Mouse (Mus musculus) CD8-positive naive resting alpha-beta T cell, adult 2 months (primary cell): Measurements from ENCODE around the gene Isl2.

Source experiments
- DNase-seq, 2 experiments: peaks; one replicate each; pipeline ENCODE4 v3.0.0; 2022; ENCODE audit warnings: low read depth in 2 of 2, low spot score in 2 of 2

Gene Isl2

DNA sequence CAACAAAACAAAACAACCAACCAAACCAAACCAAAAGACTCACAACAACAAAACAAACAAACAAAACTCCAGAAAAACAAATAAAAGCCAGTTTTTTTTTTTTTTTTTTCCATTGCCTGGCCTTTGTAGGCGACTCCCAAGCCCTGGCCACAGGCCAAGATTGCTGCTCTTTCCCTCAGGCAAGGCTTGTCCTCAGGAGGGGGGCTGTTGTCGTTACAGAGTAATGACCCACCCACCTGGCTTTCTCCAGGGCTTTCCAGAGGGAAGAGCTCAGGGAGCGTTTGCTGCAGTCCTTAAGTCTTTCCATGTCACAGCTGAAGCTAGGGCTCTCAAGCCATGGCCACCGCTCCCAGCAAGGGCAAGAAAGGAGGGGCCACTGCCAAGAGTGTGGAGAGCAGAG is at the start of gene Isl2:
TSS of gene Isl2 (plus strand) at position 296 of the 400 bp plus-strand sequence.
- no peak for DNase-seq

DNA sequence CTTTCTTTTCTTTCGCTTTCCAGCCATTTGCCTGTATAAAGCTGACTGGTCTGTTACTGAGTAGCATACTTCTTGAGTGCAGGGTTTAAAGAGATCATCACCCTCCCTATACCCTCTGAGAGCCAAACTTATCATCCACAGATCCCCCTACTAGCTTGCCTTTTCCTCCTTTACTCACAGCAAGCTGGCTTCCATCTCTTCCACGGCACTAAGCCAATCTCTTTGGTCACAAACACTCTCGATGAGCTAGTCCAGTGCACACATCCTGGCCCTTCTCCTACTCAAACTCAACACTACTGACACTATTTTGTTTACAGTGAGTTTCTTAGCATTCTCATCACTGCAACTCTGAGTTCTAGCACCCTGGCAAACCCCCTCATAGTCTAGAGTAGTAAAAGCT is 30.6 kb upstream of the Isl2 start:
- DNase-seq, result no peak

DNA sequence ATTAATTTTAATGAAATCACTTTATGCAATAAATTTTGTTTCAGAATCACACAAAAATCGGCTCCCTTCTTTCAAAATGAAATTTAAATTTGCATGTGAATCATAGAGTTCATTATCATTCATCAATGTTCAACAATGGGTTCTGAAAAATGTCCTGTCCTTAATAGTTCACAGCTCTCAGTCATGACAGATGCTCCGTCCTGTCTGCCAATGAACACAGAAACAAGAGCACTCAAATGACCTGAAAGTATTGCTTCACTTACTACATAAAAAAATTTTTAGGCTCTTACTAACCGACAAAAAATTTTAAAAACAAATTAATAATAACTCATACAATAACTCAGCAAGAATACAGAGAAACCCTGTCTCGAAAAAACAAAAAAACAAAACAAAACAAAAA is 29.8 kb upstream of the Isl2 start:
- no peak for DNase-seq

DNA sequence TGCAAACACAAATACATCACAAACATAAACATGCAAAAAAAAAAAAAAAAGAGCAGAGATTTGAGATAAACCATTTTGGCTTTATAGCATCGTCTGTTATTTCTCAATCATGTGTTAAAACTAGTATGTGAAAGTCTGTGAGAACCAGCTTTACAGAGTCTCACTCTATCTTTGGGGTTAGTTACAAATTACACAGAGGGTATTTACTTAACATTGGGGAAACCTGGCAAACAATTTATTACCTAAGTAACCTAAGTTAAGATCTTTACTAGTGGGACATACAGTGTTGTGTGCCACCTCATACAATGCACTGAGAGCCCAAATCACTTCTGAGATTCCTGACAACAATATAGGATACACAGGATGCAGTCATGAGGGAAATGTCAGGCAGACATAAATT is 28.7 kb upstream of the Isl2 start:
- DNase-seq, result no peak

DNA sequence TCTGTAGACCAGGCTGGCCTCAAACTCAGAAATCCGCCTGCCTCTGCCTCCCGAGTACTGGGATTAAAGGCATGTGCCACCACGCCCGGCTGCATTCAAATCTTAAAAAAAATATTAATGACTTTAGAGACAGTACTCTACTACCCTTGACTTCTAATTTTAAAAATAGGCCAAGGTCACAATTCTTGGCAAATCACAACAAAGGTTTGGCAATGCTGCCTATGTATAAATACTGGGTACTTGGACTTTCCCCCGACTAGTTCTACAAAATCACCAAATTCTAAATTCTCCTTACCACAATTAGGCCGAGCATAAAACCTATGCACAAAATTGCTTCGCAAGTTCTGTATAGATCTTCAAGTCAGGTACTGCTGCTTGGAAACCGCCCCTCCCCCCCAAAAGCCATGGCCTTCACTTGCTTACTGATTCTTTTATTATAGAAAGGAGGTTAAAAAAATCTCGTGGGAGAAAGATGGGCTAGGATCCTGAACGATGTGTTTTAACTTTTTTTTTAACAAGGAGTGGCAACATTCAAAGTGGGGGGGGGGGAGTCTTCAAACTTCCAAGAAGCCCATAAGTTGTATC is 27.7 kb upstream of the Isl2 start:
- DNase-seq, result no peak

DNA sequence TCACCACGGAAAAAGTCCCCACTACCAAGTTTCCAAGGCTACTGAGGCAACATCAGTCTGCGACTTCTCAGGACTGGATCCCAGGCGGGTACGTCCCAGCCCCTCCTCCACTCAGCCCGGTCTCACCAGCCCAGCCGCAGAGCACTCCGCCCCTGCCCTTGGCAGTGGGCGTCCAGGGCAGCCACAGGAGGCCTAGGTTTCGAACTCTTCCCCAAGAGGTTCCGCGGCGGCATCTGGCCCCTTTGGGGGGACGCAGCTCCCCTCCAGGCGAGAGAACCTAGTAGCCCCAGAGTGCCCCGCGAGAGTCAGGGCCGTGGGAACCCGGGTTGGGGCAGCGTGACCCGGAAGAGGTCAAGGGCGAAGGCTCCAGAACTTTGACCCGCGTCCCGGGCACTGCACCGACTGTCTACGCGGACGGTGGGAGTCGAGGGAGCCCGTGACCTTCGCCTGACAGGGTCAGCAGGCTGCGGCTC is 26.9 kb upstream of the Isl2 start:
- DNase-seq, result peak in 1 of 2 experiments; percentile 43

DNA sequence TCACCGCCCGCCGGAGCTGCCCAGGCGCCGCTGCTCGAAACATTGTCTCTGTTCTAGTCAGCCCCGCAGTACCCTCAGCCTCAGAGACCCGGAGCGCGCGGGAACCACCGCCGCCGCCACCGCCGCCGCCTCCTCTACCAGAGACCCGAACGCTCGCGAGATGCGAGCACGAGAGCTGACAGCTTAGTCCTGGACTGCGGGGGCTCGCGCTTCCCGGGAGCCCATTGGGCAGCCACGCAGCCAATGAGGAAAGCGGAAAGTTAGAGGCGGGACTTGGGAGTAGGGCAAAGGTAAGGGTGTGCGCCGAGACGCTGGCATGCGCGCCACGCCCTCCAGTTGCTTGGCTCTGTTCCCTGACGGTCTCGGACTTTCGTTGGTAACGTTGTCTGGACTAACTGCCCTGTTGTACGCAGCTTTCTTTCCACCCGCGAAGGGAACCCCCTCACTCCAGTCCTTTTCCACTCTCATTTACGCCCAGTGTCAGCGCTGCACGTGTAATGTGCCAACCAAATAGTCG is 26.4 kb upstream of the Isl2 start, which contains the start of gene Etfa:
TSS of gene Etfa (minus strand) at position 217 of the 517 bp plus-strand sequence.
- DNase-seq, result peak; percentile 86 to 89

DNA sequence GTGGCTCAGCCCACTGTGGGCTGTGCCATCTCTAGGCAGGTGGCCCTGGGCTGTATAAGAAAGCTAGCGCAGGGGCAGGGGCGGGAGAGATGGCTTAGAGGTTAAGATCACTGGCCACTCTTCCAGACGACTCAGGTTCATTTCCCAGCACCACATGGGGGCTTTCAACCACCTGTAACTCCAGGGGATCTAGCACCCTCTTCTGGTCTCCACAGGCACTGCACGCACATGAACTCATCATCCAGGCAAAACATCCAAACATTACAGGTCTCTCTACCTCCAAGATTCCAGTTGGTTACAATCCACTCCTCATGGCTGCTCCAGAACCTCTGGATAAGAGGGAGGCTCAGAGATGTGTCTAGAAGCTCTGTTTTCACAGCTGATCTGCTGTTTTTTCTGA is 12.8 kb upstream of the Isl2 start:
- no peak for DNase-seq

DNA sequence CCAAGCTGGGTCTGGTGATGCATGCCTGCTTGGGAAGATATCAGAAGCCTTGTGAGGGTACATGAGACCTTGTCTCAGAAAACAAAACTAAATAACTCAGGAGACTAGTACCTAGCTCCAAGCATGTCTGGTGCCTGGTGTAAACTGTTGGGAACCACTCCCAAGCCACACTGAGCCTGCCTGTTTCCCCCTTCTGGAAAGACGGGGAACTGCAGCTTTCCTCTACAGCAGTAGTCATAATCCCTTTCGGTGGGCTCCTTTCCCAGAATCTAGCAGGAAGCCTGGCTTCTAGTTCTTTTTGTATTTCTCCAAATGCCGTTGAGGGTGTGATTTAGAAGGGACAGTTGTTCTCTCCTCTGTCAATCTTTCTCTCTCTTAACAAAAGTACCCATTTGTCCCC is 2.6 kb upstream of the Isl2 start:
- DNase-seq, result no peak

DNA sequence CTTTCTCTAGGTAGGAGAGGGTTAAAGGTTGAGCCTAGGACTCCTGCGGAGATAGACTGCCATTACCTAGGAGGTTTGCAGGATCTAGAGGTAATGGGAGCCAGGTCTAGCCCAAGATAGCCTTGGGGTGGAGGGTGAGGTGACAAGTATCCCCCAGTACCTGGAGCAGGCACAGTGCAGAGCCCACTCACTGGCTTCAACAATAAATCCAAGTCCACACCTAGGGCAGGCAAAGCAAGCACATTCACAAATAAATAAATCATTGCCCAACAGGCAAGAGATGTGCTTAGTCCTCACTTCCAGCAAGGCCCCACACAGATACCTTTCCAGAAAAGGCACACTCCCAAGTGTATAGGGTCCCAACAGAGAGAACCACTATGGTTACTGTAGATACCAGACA is 534 bp downstream of the Isl2 start:
- DNase-seq, result no peak

DNA sequence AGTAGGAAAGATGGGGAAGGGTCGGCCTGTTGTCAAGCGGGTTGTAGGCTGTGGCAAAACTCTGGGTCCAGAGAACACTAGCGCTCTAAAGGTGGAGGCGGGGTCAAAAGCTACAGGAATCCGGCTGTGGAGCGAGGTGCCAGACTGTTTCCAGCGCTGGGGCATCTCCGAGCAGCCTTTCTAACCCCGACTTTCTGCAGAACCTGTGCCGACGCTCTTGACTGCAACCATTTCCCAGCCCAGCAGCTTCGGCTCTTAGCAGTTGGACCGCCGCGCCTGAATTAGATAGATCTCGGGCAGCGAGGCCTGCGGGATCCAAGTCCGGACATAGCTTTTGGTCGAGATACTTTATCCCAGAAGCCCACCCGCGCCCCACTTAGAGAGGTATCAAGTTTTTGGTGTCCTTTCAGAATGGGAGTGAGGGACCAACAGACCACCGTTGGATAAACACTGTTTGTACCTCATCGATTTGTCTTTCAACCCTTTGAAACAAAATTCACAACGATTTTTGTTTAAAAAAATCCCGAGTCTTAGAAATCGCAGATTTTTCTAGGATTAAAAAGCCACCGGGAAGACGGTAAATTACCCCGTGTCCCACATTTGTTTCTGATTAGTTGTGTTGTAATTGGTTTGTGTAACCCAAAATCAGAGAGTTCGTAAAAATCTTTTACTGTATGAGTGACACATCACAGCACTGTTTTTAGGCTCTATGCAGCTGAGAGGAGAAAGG is 1.4 kb downstream of the Isl2 start:
- no peak for DNase-seq

DNA sequence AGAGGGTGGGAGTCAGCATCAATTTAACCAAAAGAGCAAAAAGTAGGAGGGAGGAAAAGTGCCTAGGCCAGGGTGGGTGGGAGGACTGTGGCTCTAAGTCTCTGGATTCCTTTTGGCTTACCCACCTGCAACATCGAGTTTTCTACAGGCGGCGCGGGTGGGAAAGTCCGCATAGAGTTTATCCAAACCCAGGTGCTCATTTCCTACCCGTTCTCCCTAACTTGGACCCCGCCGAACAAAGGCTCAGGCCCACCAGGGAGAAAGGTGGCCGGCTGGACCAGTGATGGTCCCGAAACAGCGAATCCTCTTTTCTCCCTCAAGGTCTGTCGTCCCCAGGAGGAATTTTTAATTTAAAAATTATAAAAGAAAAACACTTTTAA is 1.9 kb downstream of the Isl2 start:
- no peak for DNase-seq

DNA sequence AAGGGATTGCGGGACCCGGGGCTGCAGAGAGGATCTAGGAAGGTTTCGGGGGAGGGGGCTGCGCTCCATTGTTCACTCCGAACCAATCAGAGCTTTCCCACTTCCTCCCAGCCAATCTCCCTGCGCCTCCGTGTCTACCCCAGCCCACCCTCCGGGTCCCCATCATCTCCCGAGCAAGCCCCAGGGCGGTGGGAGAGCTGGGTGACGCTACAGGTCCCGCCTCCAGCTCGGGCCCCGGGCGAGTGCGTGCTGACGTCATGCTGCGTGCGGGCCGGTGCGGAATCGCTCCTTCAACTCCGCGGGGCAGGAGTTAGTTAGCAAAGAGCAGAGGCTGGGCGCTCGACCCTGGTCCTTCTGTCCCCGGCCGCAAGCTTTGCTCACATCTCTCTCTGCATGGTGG is 2.4 kb downstream of the Isl2 start:
- DNase-seq, result peak in 1 of 2 experiments; percentile 43

DNA sequence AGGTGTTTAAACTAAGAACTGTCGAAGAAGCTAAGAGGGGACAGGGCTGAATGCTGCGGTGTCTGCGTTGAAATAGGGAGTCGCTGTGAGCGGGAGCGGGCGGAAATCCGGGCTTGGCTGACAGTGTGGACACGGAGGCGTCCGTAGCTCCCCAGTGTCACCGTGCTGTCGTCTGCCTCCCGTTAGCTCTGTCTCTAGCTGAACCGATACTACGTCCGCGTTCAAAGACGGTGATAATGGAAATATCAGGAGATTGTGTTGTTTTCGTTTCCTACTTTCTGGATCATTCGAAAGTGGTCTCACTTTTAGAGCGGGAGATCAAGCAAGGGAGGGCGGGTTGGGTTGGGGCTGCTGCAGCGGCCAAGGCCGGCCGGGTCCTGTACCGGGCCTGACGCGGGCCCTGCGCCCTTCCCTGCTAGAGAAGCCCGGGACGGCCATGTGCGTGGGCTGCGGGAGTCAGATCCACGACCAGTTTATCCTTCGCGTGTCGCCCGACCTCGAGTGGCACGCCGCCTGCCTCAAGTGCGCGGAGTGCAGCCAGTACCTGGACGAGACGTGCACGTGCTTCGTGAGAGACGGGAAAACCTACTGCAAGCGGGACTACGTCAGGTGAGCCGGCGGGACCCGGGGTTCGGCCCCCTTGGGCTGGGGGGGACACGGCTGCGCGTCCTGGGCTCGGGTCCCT is 3.4 kb downstream of the Isl2 start:
- no peak for DNase-seq

DNA sequence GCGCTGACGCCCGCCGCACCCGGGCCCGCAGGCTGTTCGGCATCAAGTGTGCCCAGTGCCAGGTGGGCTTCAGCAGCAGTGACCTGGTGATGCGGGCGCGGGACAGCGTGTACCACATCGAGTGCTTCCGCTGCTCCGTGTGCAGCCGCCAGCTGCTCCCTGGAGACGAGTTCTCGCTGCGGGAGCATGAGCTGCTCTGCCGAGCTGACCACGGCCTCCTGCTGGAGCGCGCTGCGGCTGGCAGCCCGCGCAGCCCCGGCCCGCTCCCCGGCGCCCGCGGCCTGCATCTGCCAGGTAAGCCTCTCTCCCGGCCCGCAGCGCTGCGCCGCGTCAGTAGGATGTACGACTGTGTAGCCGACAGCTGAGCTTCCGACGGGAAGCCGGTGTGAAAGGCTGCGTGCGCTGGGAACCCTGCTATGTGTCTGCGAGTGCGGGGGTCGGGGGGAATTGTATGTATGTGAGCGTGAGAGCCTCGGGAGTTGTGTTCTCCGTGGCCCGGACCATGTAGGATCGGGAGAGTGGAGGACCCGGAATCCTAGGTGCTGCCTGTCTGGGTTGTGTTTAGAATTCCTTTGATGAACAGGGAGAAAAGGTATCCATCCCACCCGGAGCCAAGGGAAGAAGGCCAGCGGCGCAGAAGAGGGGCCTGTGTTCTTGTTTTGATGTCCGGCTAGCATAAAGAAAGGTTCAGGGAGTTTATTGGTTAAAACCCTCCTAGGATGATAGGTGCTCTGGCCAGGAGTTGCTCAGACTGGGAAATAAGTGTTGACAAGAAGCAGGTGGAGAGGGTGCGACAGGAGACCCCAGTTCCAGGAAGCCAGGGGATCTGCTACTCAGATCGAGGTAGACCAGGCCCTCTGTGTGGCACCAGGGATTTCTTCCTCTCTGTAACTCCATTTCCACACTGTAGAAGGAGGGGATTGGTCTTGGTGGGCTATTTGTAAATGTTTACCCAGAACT is 4.2 kb downstream of the Isl2 start:
- peak in 1 of 2 experiments; percentile 15 for DNase-seq

DNA sequence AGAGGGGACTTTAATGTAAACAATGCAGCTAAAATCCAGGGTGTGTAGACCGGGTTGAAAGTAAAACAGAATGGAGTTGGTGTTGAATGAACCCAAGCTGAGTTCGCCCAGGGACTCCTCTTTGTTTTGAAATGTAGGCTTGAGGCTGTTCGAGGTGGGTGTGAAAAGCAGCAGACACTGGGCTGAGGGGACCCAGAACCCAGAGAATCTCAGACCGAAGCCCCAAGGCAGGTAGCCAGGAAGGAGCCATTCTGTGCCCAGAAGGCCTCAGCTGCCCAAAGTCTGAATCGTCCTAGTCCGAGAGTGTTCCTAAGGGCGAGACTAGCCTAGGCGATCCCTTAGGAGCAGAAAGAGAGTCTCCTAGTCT is 4.8 kb downstream of the Isl2 start:
- DNase-seq, result no peak

DNA sequence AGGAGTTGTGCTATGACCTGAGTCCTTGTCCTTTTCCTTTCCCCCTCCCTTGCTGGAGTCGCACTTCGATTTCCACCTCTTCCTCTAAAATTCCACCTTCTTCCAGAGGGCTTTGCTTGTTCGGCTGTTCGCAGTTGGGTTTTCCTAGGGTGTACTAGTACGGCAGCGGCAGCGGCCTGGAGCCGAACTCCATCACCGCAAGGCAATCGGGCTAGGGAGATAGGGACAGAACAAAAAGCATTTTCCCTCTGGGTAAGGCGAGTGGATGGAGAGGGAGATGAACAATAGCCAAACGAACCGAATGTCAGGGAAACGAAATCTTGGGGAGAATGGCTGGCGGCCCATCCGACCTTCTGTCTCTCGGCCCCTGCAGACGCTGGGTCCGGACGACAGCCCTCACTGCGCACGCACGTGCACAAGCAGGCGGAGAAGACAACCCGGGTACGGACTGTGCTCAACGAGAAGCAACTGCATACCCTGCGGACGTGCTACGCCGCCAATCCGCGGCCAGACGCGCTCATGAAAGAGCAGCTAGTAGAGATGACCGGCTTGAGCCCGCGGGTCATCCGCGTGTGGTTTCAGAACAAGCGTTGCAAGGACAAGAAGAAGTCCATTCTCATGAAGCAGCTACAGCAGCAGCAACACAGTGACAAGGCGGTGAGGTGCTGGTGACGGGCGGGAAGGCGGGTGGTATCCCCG is 5.4 kb downstream of the Isl2 start:
- DNase-seq, result peak in 1 of 2 experiments; percentile 28

DNA sequence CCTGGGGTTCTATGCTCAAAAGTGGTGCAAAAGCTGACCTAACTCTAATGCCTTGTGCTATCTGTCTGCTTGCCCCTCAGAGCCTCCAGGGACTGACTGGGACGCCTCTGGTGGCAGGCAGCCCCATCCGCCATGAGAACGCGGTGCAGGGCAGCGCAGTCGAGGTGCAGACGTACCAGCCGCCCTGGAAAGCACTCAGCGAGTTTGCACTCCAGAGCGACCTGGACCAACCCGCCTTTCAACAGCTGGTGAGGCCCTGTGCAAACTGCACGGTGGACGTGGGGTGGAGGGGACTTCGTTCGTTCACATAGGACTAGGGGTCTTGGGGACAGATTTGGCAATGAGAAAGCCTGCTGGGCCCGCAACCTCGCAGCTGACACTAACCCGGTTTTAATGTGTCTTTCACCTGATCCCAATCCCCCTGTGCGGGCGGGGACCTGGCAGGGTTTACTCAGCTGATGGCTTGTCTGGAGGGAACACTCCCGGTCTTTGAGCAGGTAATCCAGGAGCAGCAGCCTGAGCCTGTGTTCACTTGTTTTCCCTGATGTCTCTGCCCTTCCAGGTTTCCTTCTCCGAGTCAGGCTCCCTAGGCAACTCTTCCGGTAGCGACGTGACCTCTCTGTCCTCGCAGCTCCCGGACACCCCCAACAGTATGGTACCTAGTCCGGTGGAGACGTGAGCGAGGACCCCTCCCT is 6.5 kb downstream of the Isl2 start:
- peak in 1 of 2 experiments; percentile 23 for DNase-seq

DNA sequence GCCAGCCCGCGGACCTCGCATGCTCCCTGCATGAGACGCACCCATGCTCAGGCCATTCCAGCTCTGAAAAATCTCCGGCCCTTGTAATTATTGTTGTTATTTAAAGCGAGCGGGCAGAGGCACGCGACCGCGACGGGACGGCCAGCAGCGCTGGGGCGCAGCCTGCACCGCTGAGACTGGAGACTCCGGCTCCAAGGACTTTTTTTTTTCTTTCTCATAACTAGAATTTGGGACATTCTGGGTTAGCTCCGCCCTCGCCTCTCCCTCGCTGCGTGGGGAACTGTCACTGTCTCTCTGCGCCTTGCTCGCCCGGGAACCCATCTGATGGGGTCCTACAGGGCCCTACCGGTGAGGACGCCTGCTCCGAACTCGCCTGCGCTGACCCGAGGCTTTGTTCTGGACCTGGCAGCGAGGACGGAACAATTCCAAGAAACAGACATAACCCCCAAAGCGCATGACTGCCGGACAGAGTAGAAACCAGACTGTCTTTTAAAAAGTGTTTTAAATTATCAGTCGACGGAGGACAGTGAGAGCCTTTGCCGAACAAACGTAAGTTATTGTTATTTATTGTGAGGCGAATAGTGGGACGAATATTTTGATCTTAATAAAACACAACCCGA is 7.2 kb downstream of the Isl2 start:
- no peak for DNase-seq
